Mouse (Mus musculus): Measurements from ENCODE around the gene Chrm5.

DNA sequence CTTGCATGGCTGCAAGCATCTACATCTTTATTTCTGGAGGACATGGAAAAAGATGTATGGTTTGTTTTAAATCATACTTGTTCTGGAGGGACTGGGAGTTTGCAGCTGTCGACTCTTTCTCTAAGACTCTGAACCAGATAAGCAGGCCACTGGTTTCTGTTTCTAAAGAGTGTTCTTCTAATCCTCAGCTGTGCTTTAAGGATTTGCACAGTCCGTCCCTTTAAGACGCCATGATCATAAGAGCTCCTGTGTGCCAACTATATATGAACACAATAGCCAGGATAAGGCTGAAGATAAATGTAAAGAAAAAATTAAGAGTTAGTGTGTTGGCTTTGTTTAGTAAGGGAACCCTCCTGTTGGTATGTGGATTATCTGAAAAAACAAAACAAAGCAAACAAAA lies 36.2 kb upstream of the Chrm5 start:
- TF ChIP-seq CTCF (IDR thresholded peaks at IDR 0.05; ENCODE audit: low read depth, low read length) (no peak), GATA1 (IDR thresholded peaks at IDR 0.05; ENCODE audit: borderline replicate concordance, low read length) (no peak)

Data from G1E (cell line).